Mouse (Mus musculus): ENCODE data around the gene Emc6.

Gene Emc6

DNA sequence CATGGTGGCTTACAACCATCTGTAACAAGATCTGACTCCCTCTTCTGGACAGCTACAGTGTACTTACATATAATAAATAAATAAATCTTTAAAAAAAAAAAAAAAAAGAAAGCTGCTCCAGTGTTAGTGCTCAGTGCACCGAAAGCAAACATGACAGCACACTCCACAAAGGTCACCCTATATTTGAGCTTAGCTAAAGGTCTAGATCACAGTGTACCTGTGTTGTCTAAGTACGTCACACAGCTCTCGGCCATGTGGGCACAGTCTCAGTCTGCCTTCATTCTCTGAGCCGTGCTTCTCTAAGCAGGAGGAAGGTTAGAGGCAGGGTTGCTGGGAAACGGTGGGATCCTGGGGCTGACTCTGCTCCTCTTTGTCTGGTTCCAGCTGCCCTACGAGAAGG is 50.3 kb downstream of the Emc6 start:
- no peak for DNase-seq (ENCODE audit: low read depth, low spot score)
